Mouse (Mus musculus): ENCODE data around the gene Lias.

DNA sequence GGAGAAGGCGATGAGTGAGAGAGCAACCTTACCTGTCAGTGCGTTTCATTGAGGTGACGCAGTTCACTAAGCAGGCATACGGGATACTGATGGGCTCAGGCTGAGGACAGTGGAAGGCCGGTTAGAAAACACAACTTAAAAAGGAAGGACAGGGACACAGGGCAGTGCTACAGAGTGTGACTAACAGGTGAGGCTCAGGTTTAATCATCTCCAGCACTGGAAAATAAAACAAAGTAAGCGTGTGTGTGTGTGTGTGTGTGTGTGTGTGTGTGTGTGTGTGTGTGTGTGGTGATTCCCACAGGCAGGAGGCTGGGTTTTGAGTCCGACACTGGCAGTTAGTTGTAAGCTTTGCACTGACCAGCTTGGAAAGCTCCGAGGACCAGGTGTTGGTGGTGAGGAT lies 31.5 kb downstream of the Lias start:
- TF ChIP-seq CTCF (IDR thresholded peaks at IDR 0.05; ENCODE audit: insufficient read depth, low read length) (no peak), POLR2A (IDR thresholded peaks at IDR 0.05; ENCODE audit: borderline replicate concordance, extremely low read depth, low read depth, low read length) (no peak)
